Mouse (Mus musculus) forebrain, postnatal 0 days (tissue): Measurements from ENCODE around the gene Mmp28. TPM values are rescaled to one million over a fixed set of nuclear protein-coding genes. Genes with fewer than 3 reads are reported as not detected.
A peak's percentile ranks its signal among the peaks of the same experiment; 100 is the strongest.

Experiments
- ATAC-seq: fragments of 200-750 bp; cut with Nextera tagmentation; 2 replicates; pipeline ENCODE4 v1.8.0; 2017; ENCODE audit warnings: mild to moderate bottlenecking, moderate library complexity
- DNase-seq: peaks from one replicate; pipeline ENCODE4 v3.0.0-alpha.2; 2015
- H3K27ac ChIP-seq: fragments of 300-500 bp; sonication (generic); 2 replicates; pipeline ENCODE4 v1.5.1; 2014; ENCODE audit warnings: low read depth, mild to moderate bottlenecking, antibody characterized with exemption, low read length, moderate library complexity, mixed read lengths
- H3K27me3 ChIP-seq: fragments of 300-500 bp; sonication (generic); 2 replicates; pipeline ENCODE4 v1.6.1; 2014; ENCODE audit warnings: mild to moderate bottlenecking, low read length, mixed read lengths; ENCODE audit not compliant: insufficient read depth
- H3K36me3 ChIP-seq: fragments of 300-500 bp; sonication (generic); 2 replicates; pipeline ENCODE4 v1.6.1; 2014; ENCODE audit warnings: mild to moderate bottlenecking, moderate library complexity; ENCODE audit not compliant: insufficient read depth
- H3K4me1 ChIP-seq: fragments of 300-500 bp; sonication (generic); 2 replicates; pipeline ENCODE4 v1.6.1; 2014; ENCODE audit warnings: antibody characterized with exemption; ENCODE audit not compliant: insufficient read depth
- H3K4me2 ChIP-seq: fragments of 300-500 bp; sonication (generic); 2 replicates; pipeline ENCODE4 v1.6.1; 2014; ENCODE audit warnings: low read depth, mild to moderate bottlenecking, moderate library complexity
- H3K4me3 ChIP-seq: fragments of 300-500 bp; sonication (generic); 2 replicates; pipeline ENCODE4 v1.5.1; 2014; ENCODE audit warnings: low read depth, low read length, mixed read lengths
- H3K9ac ChIP-seq: fragments of 300-500 bp; sonication (generic); 2 replicates; pipeline ENCODE4 v1.6.1; 2014; ENCODE audit warnings: mild to moderate bottlenecking
- H3K9me3 ChIP-seq: fragments of 300-500 bp; sonication (generic); 2 replicates; pipeline ENCODE4 v1.6.1; 2016; ENCODE audit warnings: low read length
- CTCF ChIP-seq: sonication (generic); IDR thresholded peaks from 2 replicates; pipeline ENCODE4 v1.5.1; 2016; ENCODE audit warnings: antibody characterized with exemption, control low read depth, low read depth
- WGBS: fragments of 180-500 bp; shearing (Covaris S2); extraction: QIAGEN DNeasy Blood & Tissue Kit; methylation state at CpG from one replicate; pipeline ENCODE4 v1.1.7; 2014; 5-methylcytosine and 5-hydroxymethylcytosine counted together
- polyA plus RNA-seq: library from polyadenylated mRNA; unstranded; fragments of >200 nt; fragmentation: Nextera tagmentation; extraction: Ambion mirVana; gene quantifications from 2 replicates; pipeline ENCODE4 v1.2.1, GENCODE M21; 2015
- total RNA-seq: library from RNA; depleted of rRNA; stranded (reverse); fragments of >200 nt; gene quantifications from 2 replicates; pipeline ENCODE4 v1.2.3, GENCODE M21; 2014

Mmp28 gene
- total and polyA plus RNA-seq, 2 experiments from 2014 or later, result 1.1 to 5.6 TPM

DNA sequence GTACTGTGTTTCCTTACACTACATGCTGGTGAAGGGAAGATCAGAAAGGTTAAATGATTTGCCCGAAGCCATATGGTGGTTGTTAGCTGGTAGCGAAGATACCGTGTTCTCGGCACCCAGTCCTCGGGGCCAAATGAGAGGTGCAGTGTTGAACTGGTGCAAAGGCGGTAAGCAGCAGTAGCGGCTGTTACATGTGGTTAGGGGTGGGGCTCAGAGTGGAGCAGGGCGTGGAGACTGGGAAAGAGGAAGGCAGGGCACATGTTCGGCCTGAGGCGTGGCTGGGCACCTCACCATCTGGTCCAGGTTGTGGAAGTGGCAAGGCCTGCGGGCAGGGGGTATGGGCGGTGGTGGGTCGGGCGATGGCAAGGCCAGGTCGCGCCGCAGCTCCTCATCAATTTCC is 35.9 kb downstream of the Mmp28 start:
- Histone ChIP-seq H3K9ac (no peak overlapping the region), H3K4me2 (peak overlapping the region; percentile 23), H3K4me1 (no peaks in the 10 kb centered on the region), H3K27me3 (no peaks in the 10 kb centered on the region), H3K36me3 (no peaks in the 10 kb centered on the region), H3K9me3 (no peaks in the 10 kb centered on the region), H3K27ac (no peak overlapping the region), H3K4me3 (no peak overlapping the region)
- 51% methylated on average over 17 of the region's 17 CpGs for WGBS
- DNase-seq (no peak), ATAC-seq (no peak)
- no peak for TF ChIP-seq CTCF

DNA sequence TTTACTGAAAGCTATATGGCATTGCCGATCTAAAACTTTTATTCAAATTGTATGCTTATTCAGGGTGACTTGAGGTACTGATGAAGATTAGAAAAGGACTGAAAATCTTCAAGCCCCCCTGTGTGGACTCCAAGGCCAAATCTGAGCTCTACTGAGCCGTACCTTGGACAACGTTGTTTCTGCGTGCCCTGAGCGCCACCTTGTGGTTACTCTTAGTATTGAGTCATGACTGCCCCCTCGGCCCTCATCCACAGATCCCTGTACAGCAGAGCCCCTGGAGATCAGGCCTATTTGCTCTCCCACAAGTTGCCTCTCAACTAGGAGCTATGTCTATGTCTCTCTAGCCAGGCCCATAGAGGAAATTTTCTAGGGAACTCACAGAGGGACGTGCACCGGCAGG is 38.2 kb downstream of the Mmp28 start:
- H3K9me3 ChIP-seq, result no peaks in the 10 kb centered on the region
- WGBS, result 8% methylated on average over 8 of the region's 8 CpGs
- H3K27me3 ChIP-seq, result no peaks in the 10 kb centered on the region
- no peak overlapping the region for H3K27ac ChIP-seq
- no peaks in the 10 kb centered on the region for H3K4me1 ChIP-seq
- H3K36me3 ChIP-seq, result no peaks in the 10 kb centered on the region
- no peak overlapping the region for H3K9ac ChIP-seq
- no peak overlapping the region for H3K4me3 ChIP-seq
- DNase-seq, result peak; percentile 87
- peak; percentile 75 for ATAC-seq
- TF ChIP-seq CTCF, result peak; percentile 97
- H3K4me2 ChIP-seq, result no peak overlapping the region

DNA sequence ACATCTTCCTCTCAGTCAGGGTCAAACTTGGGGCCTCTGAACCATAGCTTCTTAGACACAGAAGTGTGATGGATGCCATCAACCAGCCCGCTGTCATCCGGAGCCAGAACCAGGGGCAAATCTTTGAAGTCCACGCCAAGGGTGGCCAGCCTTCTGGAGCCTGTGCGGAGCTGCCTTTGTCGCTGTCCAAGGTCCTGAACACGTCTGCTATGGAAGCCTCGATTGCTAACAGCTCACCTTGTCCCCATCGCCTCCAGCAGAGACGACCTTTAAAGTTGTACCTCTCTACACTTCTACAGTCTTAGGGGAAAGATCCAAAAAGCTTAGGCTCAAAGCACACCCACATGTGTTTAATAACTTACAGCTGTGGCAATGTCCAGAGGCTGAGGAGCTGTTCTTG is 41.6 kb downstream of the Mmp28 start:
- Histone ChIP-seq H3K27ac (no peak overlapping the region), H3K9ac (no peak overlapping the region), H3K9me3 (no peaks in the 10 kb centered on the region), H3K36me3 (no peaks in the 10 kb centered on the region), H3K27me3 (no peaks in the 10 kb centered on the region), H3K4me1 (no peaks in the 10 kb centered on the region), H3K4me3 (no peak overlapping the region), H3K4me2 (no peak overlapping the region)
- 4% methylated on average over 9 of the region's 9 CpGs for WGBS
- DNase-seq (no peak), ATAC-seq (no peak)
- no peak for TF ChIP-seq CTCF

DNA sequence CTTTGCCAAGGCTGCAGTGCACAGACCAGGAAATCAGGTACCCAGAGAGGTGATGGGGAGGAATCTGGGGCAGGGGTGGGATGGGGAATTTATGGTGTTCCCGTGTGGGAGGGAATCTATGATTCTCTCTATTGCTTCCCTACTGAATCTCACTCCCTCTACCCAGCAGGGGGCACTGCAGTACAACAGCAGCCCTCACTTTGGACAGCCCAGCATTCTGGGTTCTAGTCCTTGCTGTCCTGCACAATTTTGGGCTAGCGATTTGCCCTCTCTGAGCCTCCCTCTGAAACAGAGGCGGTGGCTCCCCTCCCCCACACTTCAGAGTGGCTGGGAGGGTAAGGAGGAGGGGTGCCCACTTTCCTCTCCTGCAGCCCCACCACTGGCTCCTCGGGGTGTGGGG is 42.5 kb downstream of the Mmp28 start:
- H3K27me3 ChIP-seq, result no peaks in the 10 kb centered on the region
- no peak overlapping the region for H3K4me3 ChIP-seq
- ATAC-seq (no peak), DNase-seq (no peak)
- H3K9me3 ChIP-seq, result no peaks in the 10 kb centered on the region
- H3K9ac ChIP-seq, result no peak overlapping the region
- H3K4me1 ChIP-seq, result no peaks in the 10 kb centered on the region
- peak; percentile 59 for TF ChIP-seq CTCF
- no peak overlapping the region for H3K4me2 ChIP-seq
- H3K27ac ChIP-seq, result no peak overlapping the region
- 53% methylated on average over 4 of the region's 4 CpGs for WGBS
- H3K36me3 ChIP-seq, result no peaks in the 10 kb centered on the region

DNA sequence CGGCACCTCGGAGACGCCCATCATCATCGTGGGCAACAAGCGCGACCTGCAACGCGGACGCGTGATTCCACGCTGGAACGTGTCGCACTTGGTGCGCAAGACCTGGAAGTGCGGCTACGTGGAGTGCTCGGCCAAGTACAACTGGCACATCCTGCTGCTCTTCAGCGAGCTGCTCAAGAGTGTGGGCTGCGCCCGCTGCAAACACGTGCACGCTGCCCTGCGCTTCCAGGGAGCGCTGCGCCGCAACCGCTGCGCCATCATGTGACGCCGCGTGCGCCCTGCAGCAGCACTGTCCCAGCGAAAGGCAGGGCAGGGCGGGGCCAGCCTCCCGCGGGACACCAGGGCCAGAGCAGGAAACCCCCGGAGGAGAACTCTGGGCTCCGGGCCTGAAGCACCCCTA is 44.3 kb downstream of the Mmp28 start:
- peak; percentile 86 for ATAC-seq
- WGBS, result 5% methylated on average over 38 of the region's 38 CpGs

DNA sequence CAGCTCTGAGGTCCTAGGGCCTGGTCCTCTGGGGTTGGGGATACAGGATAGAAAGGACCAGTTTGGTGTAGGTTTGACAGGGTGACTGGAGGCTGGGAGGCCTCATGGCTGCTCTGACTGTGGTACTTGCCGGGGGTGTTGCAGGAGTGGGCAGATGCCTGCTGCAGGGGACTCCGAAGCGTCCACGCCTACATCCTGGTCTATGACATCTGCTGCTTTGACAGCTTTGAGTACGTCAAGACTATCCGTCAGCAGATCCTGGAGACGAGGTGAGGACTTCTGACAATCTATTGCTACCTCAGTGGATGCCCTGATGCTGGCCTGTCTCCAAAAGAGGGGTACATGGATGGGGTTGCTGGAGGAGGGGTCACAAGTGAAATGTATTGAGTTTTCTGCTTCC is 45.2 kb downstream of the Mmp28 start:
- Histone ChIP-seq H3K9ac (no peak overlapping the region), H3K36me3 (0 out of 2 replicates have a peak, but pooled peaks cover 2% of the 10 kb centered on the region), H3K9me3 (no peaks in the 10 kb centered on the region), H3K27me3 (no peaks in the 10 kb centered on the region), H3K4me3 (no peak overlapping the region), H3K27ac (no peak overlapping the region), H3K4me1 (no peaks in the 10 kb centered on the region), H3K4me2 (no peak overlapping the region)
- WGBS, result 68% methylated on average over 7 of the region's 7 CpGs
- no peak for ATAC-seq
- no peak for TF ChIP-seq CTCF
- DNase-seq, result no peak

More for the DNA sequence above, 44.3 kb downstream of the Mmp28 start:
- DNase-seq, result peak; percentile 78
- H3K4me2 ChIP-seq, result peak overlapping the region; percentile 52
- no peaks in the 10 kb centered on the region for H3K9me3 ChIP-seq
- peak overlapping the region; percentile 26 for H3K4me3 ChIP-seq
- H3K4me1 ChIP-seq, result no peaks in the 10 kb centered on the region
- no peaks in the 10 kb centered on the region for H3K27me3 ChIP-seq
- no peaks in the 10 kb centered on the region for H3K36me3 ChIP-seq
- peak overlapping the region; percentile 40 for H3K9ac ChIP-seq
- no peak overlapping the region for H3K27ac ChIP-seq
- TF ChIP-seq CTCF, result peak; percentile 61

DNA sequence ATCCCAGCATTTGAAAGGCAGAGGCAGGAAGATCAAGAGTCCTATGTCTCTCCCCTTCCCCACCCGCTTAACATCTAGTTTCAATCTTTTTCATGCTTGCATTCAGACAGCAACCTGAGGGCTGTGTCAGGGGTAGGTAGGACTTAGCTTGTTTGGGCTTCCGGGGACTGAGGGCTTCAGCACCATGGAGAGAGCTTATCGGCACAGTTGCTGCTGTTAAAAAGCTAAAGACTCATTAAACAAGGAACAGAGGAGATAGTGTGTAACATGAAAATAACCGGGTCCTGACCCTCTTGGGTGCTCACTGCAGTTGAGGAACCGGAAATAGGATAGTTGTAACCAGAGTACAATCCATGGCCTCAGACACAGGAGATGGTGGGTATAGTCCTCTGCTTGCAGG is 45.8 kb downstream of the Mmp28 start:
- no peak for TF ChIP-seq CTCF
- H3K4me2 ChIP-seq, result no peak overlapping the region
- no peak for DNase-seq
- H3K9ac ChIP-seq, result no peak overlapping the region
- WGBS, result 10% methylated on average over 5 of the region's 5 CpGs
- no peaks in the 10 kb centered on the region for H3K27me3 ChIP-seq
- no peaks in the 10 kb centered on the region for H3K9me3 ChIP-seq
- H3K27ac ChIP-seq, result no peak overlapping the region
- no peak overlapping the region for H3K4me3 ChIP-seq
- 0 out of 2 replicates have a peak, but pooled peaks cover 4% of the 10 kb centered on the region for H3K36me3 ChIP-seq
- ATAC-seq, result no peak
- H3K4me1 ChIP-seq, result no peaks in the 10 kb centered on the region
